Mouse (Mus musculus): ENCODE results near the gene Hcn2.

GRCm38 (mm10) chr10:79781956-79782355 is 65.5 kb downstream of the Hcn2 start:
- no peak for TF ChIP-seq CTCF (IDR thresholded peaks at IDR 0.05; ENCODE audit: borderline replicate concordance, insufficient read depth, low read depth, low read length)
- no peak for TF ChIP-seq POLR2A (IDR thresholded peaks at IDR 0.05; ENCODE audit: borderline replicate concordance, insufficient read depth, low read length)
